Mouse (Mus musculus) cerebellum, adult 18-20 months (tissue): ENCODE measurements around the gene Usp5.
"Not testable (repeated sequence)": the region's sequence is repeated elsewhere in the genome, so short reads cannot be mapped to it uniquely, and the experiment has no call there.

Source experiments
- DNase-seq, 2 experiments: peaks; one replicate each; pipeline ENCODE4 v3.0.0; 2021

Gene Usp5

DNA sequence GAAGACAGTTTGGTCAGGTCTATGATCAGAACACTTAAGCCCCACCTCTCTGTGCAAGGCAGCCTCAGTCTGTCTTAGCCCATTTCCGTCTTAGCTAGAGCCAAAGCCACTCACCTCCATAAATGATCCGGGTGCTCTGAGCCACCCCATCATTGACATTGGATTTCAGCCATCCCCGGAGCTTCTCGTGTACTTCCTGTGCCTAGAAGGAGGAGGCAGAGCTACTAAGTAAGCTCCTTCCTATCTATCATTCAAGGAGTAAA is 17.9 kb downstream of the Usp5 start:
- no peak for DNase-seq

DNA sequence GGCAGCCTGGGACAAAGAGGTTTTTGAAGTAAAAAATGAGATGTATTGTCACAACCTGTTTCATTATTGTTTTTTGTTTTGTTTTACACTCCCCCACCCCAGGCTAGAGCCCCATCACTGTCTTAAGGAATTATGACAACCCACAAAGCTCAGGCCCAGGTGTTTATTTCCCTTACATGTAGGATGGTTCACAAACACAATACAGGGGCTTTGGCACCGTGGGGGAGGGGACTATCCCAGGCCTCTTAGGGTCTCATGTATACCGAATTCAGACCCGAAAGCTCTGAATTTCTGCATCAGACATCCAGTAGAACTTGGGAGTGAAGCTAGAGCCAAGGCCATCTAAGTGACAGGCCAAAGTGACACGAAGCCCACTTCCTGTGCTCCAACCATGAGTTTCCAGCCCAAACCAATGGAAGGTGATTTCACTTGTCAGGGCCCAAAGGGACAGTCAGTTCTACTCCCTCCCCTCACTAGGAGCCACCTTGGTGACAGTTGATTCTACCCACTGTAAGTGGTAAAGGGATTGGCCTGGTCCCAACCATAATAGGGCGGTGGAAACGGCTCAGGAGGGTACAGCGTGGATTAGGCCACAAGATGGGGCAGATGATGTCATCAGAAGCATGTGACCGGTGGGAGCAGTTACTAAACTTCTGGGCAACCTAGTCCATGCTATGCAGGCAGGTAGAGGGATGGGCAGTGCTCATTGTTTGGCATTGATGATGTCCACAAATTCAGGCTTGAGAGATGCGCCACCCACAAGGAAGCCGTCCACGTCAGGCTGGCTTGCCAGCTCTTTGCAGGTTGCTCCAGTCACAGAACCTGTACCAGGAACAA is 18.5 kb downstream of the Usp5 start:
- DNase-seq = peak in 1 of 2 experiments; percentile 24

DNA sequence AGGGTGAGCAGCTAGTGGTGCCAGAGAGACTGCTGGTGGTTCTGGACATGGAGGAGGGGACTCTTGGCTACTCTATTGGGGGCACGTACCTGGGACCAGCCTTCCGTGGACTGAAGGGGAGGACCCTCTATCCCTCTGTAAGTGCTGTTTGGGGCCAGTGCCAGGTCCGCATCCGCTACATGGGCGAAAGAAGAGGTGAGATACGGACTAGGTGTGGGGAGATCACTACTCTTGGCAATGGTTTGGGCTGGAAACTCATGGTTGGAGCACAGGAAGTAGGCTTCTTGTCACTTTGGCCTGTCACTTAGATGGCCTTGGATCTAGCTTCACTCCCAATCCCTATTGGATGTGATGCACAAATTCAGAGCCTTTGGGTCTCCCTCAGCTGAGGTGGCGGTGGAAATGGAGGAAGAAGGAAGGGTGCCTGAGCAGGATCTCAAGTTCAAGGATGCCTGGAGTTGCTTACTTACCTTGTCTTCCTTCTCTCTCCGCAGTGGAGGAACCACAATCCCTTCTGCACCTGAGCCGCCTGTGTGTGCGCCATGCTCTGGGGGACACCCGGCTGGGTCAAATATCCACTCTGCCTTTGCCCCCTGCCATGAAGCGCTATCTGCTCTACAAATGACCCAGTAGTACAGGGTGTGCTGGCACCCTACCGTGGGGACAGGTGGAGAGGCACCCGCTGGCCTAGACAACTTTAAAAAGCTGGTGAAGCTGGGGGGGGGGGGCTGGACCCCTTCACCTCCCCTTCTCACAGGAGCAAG is 19.3 kb downstream of the Usp5 start:
- DNase-seq = peak in 1 of 2 experiments; percentile 21

DNA sequence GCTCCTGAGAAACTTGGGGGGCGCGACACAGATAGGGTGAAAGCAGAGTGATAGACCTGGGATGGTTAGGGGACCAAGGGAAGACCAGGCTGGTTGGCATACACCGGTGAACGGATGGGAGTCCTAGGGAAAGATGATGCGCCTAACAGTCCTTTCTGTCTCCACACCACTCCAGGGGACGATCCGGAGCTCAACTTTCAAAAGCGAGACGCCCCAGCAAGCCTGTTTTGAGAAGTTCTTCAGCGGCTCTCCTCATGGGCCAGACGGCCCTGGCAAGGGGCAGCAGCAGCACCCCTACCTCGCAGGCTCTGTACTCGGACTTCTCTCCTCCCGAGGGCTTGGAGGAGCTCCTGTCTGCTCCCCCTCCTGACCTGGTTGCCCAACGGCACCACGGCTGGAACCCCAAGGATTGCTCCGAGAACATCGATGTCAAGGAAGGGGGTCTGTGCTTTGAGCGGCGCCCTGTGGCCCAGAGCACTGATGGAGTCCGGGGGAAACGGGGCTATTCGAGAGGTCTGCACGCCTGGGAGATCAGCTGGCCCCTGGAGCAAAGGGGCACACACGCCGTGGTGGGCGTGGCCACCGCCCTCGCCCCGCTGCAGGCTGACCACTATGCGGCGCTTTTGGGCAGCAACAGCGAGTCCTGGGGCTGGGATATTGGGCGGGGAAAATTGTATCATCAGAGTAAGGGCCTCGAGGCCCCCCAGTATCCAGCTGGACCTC is 20.1 kb downstream of the Usp5 start:
- peak; percentile 86 to 90 for DNase-seq

DNA sequence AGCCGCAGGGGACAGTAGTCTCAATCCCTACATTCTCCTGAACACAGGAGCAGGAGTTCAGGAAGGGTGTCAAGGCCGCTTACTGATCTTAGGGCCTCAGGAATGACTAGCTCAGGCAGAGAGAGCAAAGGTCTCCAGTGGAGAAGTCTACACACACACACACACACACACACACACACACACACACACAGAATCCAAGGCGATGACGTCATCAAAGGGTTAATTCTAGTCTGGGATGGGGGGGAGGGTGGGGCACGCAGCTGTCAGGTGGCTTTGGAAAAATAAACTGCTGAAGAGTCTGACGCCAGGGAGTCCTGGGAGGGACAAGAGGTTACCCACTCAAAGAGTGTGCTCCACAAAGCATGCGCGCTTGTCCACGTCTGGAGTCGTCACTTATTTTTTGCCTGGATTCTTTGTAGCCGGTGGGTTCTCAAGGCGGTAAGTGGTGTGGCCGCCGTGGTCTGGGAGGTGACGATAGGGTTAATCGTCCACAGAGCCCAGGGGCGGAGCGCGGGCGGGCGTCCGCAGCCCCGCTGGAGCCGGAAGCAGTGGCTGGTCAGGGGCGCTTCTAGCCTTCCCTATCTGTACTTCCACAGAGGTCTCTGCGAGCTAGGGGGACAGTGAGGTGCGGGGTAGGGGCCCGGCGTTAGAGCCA is 20.8 kb downstream of the Usp5 start, which contains the start of gene Spsb2:
Spsb2 (plus strand) TSS at position 304 of the 655 bp plus-strand sequence.
- DNase-seq = peak; percentile 58 to 66

DNA sequence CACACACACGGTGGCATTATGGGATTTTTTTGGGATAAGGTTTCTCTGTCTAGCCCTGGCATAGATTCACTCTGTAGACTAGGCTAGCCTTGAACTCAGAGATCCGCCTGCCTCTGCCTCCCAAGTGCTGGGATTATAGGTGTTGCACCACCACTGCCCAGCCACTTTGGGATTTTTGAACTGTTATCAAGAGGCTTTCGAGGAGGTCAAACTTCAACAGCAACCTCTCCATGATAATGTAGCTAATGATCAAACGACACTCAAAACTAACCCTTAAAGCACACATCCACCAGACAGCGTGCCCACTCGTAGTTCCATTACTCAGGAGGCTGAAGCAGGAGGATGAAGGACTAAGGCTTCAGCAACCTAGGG is 21.3 kb downstream of the Usp5 start:
- DNase-seq = peak in 1 of 2 experiments; percentile 3

DNA sequence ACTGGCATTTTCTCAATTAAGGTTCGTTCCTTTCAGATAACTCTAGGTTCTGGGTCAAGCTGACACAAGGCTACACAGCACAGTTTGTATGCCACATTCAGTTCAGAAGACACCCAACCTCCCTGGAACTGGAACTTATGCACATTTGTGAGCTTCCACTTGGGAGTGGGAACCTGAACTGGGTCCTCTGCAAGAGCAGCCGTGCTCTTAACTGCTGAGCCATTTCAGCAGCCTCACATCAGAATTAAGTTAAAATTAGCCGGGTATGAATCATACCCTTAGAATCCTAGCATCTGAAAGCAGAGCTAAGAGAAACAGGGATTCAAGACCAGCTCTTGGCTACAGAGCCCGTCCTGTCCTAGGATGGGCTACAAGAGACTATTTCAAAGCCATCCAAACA is 21.9 kb downstream of the Usp5 start:
- peak; percentile 3 to 21 for DNase-seq

DNA sequence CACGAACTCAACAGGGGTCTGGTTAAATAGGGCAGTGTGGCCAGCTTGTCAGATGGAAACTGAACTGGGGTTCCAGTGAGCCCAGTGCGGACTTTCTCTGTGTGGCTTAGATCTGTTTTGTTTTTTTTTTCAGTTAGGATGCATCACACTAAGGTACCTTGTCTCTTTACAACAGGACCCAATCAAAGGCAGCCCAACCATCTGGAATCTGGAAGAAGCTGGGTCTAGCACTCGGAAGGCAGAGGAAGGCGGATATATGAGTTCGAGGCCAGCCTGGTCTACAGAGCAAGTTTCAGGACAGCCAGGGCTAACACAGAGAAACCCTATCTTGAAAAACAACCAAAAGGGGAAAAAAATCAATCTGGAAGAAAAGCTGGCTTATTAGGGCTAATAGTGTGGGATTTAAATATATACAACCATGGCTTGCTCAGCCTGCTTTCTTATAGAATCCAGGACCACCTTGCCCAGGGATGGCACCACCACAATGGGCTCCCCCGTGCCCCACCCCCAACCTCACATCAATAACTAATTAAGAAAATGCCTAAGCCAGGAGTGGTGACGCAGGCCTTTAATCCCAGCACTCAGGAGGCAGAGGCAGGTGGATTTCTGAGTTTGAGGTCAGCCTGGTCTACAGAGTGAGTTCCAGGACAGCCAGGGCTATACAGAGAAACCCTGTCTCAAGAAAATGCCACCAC is 22.7 kb downstream of the Usp5 start:
- peak; percentile 11 to 23 for DNase-seq

DNA sequence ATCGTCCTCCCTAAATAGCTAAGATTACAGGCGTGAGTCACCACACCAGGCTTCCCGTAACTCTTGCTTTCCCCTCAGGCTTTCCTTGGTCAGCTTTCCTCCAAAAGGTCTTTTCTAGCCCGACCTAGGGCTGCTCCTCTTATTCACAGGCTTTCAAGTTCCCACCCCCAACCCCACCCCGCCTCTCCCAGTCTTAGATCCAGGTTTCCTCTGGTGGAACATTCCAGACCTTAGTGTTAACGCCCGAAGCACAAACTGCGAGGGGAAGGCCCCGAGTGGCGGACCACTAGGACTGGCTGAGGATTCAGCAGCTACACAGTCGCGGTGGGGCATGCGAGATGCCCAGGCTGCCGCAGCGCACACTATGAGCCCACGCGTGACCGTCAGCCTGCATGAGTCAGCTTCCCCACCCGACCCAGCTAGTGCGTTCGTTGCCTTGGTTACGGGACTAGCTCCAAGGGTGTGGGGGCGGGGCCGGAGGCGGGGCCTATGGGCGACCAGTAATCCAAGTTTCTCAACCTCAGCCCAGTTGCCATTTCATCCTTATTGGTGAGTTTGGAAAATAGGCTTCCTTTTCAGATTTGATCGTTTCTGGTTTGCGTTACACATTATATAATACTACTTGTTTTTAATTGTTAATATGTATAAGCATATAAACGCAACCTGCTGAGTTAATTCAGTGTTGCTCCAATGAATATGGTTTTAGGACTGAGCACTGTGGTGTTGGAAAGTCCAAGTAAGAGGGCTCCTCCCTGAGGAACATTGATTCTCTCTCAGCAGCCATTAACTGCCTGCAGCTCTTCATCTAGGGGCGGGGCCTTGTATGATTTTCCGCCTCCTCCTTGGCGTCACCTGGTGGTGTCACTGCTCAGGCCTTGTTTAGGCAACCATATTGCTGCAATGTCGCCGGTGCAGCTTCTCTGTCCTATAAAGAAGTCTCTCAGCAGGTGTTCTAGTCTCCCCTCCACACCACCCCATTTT is 23.7 kb downstream of the Usp5 start:
- DNase-seq = peak; percentile 92 to 93

DNA sequence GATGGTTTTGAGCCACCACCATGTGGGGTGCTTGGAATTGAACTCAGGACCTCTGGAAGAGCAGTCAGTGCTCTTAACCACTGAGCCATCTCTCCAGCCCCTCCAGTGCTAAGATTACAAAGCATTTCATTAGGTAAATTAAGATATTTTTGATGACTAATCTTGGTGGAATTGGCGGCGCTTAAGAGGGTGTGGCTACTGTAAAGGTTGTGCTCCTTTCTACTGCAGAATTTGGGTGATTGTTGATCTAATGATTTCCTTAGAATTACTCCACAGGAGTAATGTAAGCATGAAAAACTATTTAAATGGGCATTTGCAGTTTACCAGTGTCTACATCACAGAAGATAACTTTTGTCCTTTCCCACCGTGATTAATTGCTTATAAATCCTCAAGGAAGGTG is 24.9 kb downstream of the Usp5 start:
- DNase-seq = peak in 1 of 2 experiments; percentile 0

DNA sequence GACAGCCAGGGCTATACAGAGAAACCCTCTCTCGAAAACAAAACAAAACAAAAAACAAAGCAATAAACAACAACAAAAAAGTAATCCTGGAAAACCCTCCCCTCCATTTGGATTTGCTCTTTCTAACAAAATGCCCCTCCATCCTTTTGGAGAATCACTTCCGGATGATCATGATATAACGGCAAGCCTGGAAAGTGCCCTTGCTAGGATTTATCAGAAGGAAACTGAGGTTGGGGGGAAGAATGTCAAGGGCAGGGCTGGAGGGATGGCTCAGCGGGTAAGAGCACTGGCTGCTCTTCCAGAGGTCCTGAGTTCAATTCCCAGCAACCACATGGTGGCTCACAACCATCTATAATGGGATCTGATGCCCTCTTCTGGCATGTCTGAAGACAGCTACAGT is 25.6 kb downstream of the Usp5 start:
- not testable (repeated sequence) for DNase-seq

DNA sequence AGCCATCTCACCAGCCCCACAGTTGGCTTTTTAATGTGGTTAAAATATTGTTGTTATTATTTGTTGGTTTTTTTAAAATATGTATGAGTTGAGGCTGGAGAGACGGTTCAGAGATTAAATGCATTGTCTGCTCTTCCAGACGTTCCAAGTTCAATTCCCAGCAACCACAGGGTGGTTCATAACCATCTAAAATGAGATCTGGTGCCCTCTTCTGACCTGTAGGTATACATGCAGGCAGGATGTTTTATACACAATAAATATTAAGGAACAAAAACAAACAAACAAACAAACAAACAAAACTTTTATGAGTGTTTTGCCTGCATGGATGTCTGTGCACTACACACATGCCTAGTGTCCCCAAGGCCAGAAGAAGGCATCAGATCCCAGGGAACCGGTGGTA is 26.2 kb downstream of the Usp5 start:
- peak in 1 of 2 experiments; percentile 0 for DNase-seq

DNA sequence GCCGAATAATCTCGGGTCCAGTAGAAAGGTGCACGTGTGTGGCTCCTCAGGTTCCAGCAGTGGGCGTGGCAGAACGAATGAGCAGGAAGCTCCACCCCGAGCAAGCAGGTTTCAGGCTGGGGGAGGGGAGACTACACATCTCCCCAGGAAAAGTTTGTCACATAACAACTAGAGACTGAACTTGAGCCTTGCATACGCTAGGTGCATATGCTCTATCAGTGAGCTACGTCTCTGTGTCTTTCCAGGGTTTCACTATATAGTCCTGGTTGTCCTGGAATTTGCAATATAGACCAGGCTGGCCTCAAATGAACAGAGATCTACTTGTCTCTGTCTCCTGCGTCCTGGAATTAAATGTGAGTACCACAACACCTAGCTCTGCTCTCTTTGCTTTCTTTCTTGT is 26.9 kb downstream of the Usp5 start:
- not testable (repeated sequence) for DNase-seq

DNA sequence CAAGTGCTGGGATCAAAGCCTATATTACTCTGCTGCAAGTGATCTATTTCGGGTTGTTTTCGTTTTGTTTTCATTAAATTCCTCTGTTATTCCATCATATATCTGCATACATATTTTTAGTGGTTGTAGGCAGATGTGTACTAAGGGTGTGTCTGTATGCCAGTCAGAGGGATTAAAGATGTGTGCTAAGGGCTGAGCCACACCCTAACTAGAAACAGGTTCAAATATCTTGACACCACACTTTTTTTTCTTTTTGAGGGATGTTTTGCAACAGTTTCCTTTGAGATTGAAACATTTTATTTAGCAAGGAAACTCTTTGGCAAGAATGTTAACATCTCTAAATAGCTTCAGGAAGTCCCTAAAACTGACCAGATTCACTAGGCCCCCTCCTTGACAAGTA is 33.1 kb downstream of the Usp5 start:
- no peak for DNase-seq

DNA sequence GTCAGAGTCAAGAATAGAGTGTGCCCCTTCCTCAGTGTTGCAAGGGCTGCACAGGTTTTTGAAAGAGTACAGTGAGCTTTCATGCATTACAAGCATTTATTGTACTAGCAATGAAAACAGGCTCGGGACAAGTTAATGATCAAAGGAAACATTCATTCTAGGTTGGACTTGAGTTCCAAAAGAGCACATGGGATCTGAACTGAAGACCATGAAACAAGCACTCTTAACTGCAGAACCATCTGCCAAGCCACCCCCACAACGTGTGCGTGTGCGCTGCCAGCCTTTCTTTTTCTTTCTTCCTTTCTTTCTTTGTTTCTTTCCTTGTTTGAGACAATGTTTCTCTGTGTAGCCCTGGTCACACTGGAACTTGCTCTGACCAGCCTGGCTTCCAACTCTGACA is 33.5 kb downstream of the Usp5 start:
- DNase-seq = no peak

DNA sequence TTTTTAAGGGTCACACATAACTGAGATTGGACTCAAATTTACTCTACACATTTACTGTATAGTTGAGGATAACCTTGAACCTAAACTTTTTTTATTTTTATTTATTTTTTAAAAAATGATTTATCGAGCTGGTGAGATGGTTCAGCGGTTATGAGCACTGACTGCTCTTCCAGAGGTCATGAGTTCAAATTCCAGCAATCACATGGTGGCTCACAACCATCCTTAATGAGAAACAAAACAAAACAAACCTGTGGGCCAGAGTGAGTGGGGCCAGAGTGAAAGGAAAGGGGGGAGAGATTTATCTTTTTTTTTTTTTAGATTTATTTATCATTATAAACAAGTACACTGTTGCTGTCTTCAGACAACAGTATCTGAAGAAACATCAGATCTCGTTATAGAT is 37.4 kb downstream of the Usp5 start:
- DNase-seq = no peak

DNA sequence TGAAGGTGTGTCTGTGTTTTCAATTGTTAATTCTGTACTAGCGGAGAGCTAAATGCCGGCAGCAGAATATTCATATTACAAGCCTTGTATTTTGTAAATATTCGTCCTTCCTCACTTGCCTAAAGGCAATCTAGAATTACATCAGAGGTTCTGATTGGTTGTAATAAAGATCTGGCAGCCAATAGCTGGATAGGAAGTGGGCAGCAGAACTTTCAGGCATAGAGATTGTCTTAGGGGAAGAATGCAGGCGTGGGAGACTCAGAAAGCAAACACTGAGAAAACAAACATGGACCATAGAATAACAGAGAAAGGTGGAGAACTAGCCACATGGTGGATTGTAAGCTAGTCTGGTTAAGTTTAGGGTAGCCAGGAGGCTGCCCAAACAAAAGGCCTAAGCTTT is 39.2 kb downstream of the Usp5 start:
- DNase-seq = no peak

DNA sequence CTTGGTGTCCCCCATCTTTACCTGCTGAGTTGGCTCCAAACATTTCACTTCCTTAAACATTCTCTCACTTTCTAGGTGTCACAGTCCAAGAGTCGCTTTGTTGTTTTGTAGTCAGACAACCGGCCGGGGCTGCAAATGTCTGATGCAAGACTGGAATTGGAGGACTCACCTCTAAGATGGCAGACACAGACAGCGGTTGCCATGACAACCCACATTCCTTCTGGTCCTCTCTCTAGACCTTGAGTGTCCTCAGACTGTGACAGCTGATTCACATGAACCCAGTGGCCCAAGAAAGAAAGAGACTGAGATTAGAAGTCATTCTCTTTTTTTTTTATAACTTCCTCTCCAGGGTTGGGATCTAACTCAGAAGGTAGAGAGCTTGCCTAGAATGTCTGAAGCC is 39.8 kb downstream of the Usp5 start:
- peak in 1 of 2 experiments; percentile 1 for DNase-seq

DNA sequence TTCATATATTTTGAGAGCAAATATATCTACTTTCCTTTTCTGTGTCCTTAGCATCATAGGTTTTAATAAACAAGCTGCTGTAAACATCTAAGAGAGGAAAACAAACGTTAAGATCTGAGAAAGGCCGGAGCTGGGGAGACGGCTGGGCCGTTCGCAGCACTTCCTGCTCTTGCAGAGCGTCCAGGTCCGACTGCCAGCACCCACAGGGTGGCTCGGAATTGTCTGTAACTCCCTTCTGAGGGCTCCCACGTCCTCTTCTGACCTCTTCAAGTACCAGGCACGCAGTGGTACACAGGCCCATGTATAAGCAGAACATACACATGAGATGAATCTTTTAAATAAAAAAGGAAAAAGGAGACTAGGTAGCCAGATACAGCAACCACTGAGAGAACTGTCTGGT is 41.6 kb downstream of the Usp5 start:
- peak; percentile 41 to 47 for DNase-seq

DNA sequence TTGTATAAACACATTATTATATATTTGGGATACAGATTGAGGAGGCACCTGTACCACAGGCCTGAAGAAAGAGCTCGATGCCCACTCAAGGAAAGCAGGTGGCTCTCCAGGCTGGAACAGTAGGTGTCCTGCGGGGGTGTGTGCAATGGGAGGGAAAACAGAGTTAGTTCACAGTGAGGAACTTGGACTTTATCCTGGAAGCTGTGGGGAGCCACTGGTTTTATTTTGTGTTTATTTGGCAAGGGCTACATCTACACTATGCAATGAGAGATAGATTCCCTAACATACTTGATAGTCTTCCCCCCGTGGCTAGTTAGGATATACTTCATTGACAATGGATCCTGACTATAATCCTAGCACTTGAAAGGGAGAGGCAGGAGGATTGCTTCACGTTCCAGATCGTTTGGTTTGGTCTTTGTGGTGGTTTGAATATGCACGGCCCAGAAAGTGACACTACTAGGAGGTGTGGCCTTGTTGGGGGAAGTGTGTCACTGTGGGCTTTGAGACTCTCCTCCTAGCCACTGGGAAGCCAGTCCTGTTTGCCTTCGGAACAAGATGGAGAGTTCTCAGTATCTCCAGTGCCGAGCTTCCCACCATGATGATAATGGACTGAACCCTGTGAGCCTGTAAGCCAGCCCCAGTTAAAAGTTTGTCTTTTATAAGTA is 42.4 kb downstream of the Usp5 start:
- peak; percentile 85 to 89 for DNase-seq

DNA sequence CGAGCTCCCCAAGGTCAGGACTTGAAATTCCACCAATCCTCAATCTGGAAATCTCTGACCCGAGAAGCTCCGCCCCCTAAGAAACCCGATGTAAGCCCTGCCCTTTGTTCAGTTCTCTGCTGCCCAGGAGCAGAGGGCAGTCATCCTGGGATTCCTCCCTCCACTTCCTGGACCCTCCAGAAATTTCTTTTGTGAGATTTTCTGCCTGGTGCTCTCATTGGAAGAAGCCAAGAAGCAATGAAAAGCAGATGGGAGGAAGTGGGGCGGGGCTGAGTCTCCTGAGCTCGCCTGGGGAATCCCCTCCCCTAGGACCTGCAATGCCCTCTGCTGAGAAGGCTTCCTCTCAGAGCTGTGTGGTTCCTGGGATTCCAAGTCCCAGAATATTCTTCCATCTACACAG is 46.8 kb downstream of the Usp5 start:
- DNase-seq = peak; percentile 6 to 9
